Mouse (Mus musculus) kidney, embryonic 16.5 days (tissue): ENCODE measurements around the gene Gsdma2. TPM values are rescaled to one million over a fixed set of nuclear protein-coding genes. Genes with fewer than 3 reads are reported as not detected.
"Not testable (repeated sequence)": the region's sequence is repeated elsewhere in the genome, so short reads cannot be mapped to it uniquely, and the experiment has no call there.

Experiments
- ATAC-seq: fragments of 200-750 bp; cut with Nextera tagmentation; 2 replicates; pipeline ENCODE4 v1.8.0; 2017; ENCODE audit warnings: moderate TSS enrichment; ENCODE audit not compliant: low FRiP score, low TSS enrichment
- H3K27ac ChIP-seq: fragments of 300-500 bp; sonication (generic); 2 replicates; pipeline ENCODE4 v1.5.1; 2014; ENCODE audit warnings: low read length
- H3K27me3 ChIP-seq: fragments of 300-500 bp; sonication (generic); 2 replicates; pipeline ENCODE4 v1.6.1; 2014; ENCODE audit warnings: low read length, control low read depth, mixed read lengths; ENCODE audit not compliant: insufficient read depth
- H3K36me3 ChIP-seq: fragments of 300-500 bp; sonication (generic); 2 replicates; pipeline ENCODE4 v1.6.1; 2014; ENCODE audit warnings: low read length, control low read depth, mixed read lengths; ENCODE audit not compliant: insufficient read depth
- H3K4me1 ChIP-seq: fragments of 300-500 bp; sonication (generic); 2 replicates; pipeline ENCODE4 v1.6.1; 2014; ENCODE audit warnings: low read length, control low read depth, mixed read lengths; ENCODE audit not compliant: insufficient read depth
- H3K4me2 ChIP-seq: fragments of 300-500 bp; sonication (generic); replicated peaks from 2 replicates; pipeline ENCODE4 v1.6.1; 2014; ENCODE audit warnings: low read depth, low read length
- H3K4me3 ChIP-seq: fragments of 300-500 bp; sonication (generic); 2 replicates; pipeline ENCODE4 v1.5.1; 2014; ENCODE audit warnings: mild to moderate bottlenecking, low read length
- H3K9ac ChIP-seq: fragments of 300-500 bp; sonication (generic); replicated peaks from 2 replicates; pipeline ENCODE4 v1.6.1; 2014; ENCODE audit warnings: low read length
- H3K9me3 ChIP-seq: fragments of 300-500 bp; sonication (generic); 2 replicates; pipeline ENCODE4 v1.6.1; 2016; ENCODE audit warnings: low read length, control low read depth
- WGBS: fragments of 180-500 bp; shearing (Covaris S2); extraction: QIAGEN DNeasy Blood & Tissue Kit; methylation state at CpG from one replicate; pipeline ENCODE4 v1.1.7; 2014; 5-methylcytosine and 5-hydroxymethylcytosine counted together
- polyA plus RNA-seq: library from polyadenylated mRNA; unstranded; fragments of >200 nt; fragmentation: Nextera tagmentation; extraction: Ambion mirVana; gene quantifications from 2 replicates; pipeline ENCODE4 v1.2.1, GENCODE M21; 2015

The Gsdma2 gene
- polyA plus RNA-seq, 1 experiment from 2014 or later: not detected

- peak; percentile 42; the same call in 1 of the 2 replicates for ATAC-seq
- 16% methylated on average over 7 of the region's 7 CpGs for whole genome bisulfite sequencing
- H3K4me3 ChIP-seq, H3K4me1 ChIP-seq, H3K27me3 ChIP-seq, H3K36me3 ChIP-seq, H3K9ac ChIP-seq, H3K27ac ChIP-seq, H3K4me2 ChIP-seq, H3K9me3 ChIP-seq: not testable (repeated sequence)
Observed at GRCm38 (mm10) chr11:98655076-98655475, 8.5 kb downstream of the Gsdma2 start.

DNA sequence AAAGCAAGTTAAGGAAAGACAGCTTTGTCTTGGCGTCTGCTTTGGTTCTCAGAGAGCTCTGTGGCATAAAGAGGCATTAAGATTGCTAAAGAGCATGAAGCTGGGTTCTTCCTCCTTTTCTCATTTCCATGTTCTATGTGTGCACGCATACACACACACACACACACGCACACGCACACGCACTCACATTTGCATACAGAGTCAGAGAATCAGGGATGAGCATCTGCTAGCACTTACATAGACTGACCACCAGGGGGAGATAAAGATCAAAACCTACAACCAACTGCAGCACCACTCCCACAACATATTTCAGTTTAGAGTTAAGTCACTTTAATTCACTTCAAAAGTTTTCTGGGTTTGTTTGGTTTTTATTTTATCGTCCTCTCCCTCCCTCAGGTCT is 14.0 kb downstream of the Gsdma2 start:
- H3K36me3 ChIP-seq: no peaks in the 10 kb centered on the region
- H3K27ac ChIP-seq: no peak overlapping the region
- 9% methylated on average over 6 of the region's 6 CpGs for WGBS
- H3K9me3 ChIP-seq: no peaks in the 10 kb centered on the region
- no peak overlapping the region for H3K4me3 ChIP-seq
- H3K27me3 ChIP-seq: no peaks in the 10 kb centered on the region
- H3K4me2 ChIP-seq: peak overlapping the region; percentile 26
- ATAC-seq: 0 out of 2 replicates have a peak, but pooled peaks have one; percentile 27
- H3K9ac ChIP-seq: 0 out of 2 replicates have a peak overlapping the region, but pooled peaks have one; percentile 32
- no peaks in the 10 kb centered on the region for H3K4me1 ChIP-seq

GRCm38 (mm10) chr11:98664091-98664490 is 17.5 kb downstream of the Gsdma2 start, which contains the start of gene Gsdma:
TSS of gene Gsdma (plus strand) at chr11:98664351.
- Histone ChIP-seq H3K4me3 (no peak within 1 kb of the TSS), H3K27me3 (0 out of 2 replicates have a peak, but pooled peaks cover 7% of the 10 kb centered on the region), H3K27ac (no peak within 1 kb of the TSS), H3K36me3 (no peaks in the 10 kb centered on the region), H3K9ac (no peak within 1 kb of the TSS), H3K4me2 (no peak within 1 kb of the TSS), H3K9me3 (no peaks in the 10 kb centered on the region), H3K4me1 (no peaks in the 10 kb centered on the region)
- 15% methylated on average over 4 of the region's 4 CpGs for WGBS
- ATAC-seq: no peak

- Histone ChIP-seq H3K9ac (no peak overlapping the region), H3K4me1 (no peaks in the 10 kb centered on the region), H3K4me3 (no peak overlapping the region), H3K9me3 (no peaks in the 10 kb centered on the region), H3K4me2 (no peak overlapping the region), H3K36me3 (no peaks in the 10 kb centered on the region), H3K27me3 (peaks cover 13% of the 10 kb centered on the region; the same call in 1 of the 2 replicates), H3K27ac (no peak overlapping the region)
- 72% methylated on average over 2 of the region's 2 CpGs for WGBS
- ATAC-seq: no peak
Observed at GRCm38 (mm10) chr11:98668984-98669383, 22.4 kb downstream of the Gsdma2 start.

- Histone ChIP-seq H3K27me3 (peaks cover 13% of the 10 kb centered on the region; the same call in 1 of the 2 replicates), H3K36me3 (no peaks in the 10 kb centered on the region), H3K4me2 (no peak overlapping the region), H3K4me1 (0 out of 2 replicates have a peak, but pooled peaks cover 6% of the 10 kb centered on the region), H3K9me3 (no peaks in the 10 kb centered on the region), H3K27ac (no peak overlapping the region), H3K9ac (no peak overlapping the region), H3K4me3 (no peak overlapping the region)
- WGBS: 76% methylated on average over 3 of the region's 3 CpGs
- ATAC-seq: no peak
Observed at GRCm38 (mm10) chr11:98671284-98671815, 24.8 kb downstream of the Gsdma2 start.

GRCm38 (mm10) chr11:98671857-98672256 is 25.3 kb downstream of the Gsdma2 start:
- Histone ChIP-seq H3K9ac (no peak overlapping the region), H3K4me3 (no peak overlapping the region), H3K36me3 (no peaks in the 10 kb centered on the region), H3K27ac (no peak overlapping the region), H3K4me2 (no peak overlapping the region), H3K4me1 (0 out of 2 replicates have a peak, but pooled peaks cover 6% of the 10 kb centered on the region), H3K27me3 (peaks cover 13% of the 10 kb centered on the region; the same call in 1 of the 2 replicates), H3K9me3 (no peaks in the 10 kb centered on the region)
- ATAC-seq: no peak
- WGBS: 52% methylated on average over 5 of the region's 5 CpGs

- peaks cover 13% of the 10 kb centered on the region; the same call in 1 of the 2 replicates for H3K27me3 ChIP-seq
- no peaks in the 10 kb centered on the region for H3K9me3 ChIP-seq
- no peak overlapping the region for H3K9ac ChIP-seq
- H3K36me3 ChIP-seq: no peaks in the 10 kb centered on the region
- no peak overlapping the region for H3K27ac ChIP-seq
- no peak overlapping the region for H3K4me3 ChIP-seq
- 85% methylated on average over 5 of the region's 5 CpGs for WGBS
- no peak for ATAC-seq
- no peak overlapping the region for H3K4me2 ChIP-seq
- 0 out of 2 replicates have a peak, but pooled peaks cover 6% of the 10 kb centered on the region for H3K4me1 ChIP-seq
Observed at GRCm38 (mm10) chr11:98672482-98672881, 25.9 kb downstream of the Gsdma2 start.

DNA sequence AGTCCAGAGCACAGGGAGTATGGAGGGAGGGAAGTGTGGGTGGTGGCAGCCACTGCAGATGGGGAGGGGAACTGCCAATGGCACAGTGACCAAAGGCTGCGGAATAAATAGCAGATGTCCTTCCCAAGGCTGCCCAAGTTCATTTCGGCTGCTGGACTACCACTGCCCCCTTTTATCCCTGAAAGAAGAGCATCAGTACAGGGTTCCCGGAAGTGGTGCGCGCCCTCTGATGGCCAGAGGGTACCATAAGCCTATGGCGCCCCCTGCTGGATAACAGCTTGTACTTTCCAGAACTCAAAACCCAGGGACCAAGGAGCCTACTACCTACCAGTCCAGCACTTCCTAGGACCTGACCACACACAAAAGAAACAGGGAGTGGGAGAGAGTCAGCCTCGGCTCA is 26.6 kb downstream of the Gsdma2 start:
- H3K27ac ChIP-seq, H3K9me3 ChIP-seq, H3K27me3 ChIP-seq, H3K4me1 ChIP-seq, H3K36me3 ChIP-seq, H3K4me2 ChIP-seq, H3K9ac ChIP-seq, H3K4me3 ChIP-seq: not testable (repeated sequence)
- WGBS: 4% methylated on average over 6 of the region's 7 CpGs
- ATAC-seq: peak; percentile 67; the same call in 1 of the 2 replicates

- Histone ChIP-seq H3K4me1 (0 out of 2 replicates have a peak, but pooled peaks cover 6% of the 10 kb centered on the region), H3K9ac (no peak overlapping the region), H3K4me2 (no peak overlapping the region), H3K9me3 (no peaks in the 10 kb centered on the region), H3K27me3 (peaks cover 3% of the 10 kb centered on the region; the same call in 1 of the 2 replicates), H3K4me3 (no peak overlapping the region), H3K36me3 (no peaks in the 10 kb centered on the region), H3K27ac (0 out of 2 replicates have a peak overlapping the region, but pooled peaks have one; percentile 3)
- WGBS: 22% methylated on average over 7 of the region's 7 CpGs
- ATAC-seq: no peak
Observed at GRCm38 (mm10) chr11:98675829-98676363, 29.3 kb downstream of the Gsdma2 start.

- WGBS: 90% methylated on average over 1 of the region's 1 CpGs
- Histone ChIP-seq H3K27ac (no peak overlapping the region), H3K4me1 (peaks cover 29% of the 10 kb centered on the region), H3K4me2 (no peak overlapping the region), H3K9me3 (no peaks in the 10 kb centered on the region), H3K9ac (no peak overlapping the region), H3K27me3 (no peaks in the 10 kb centered on the region), H3K36me3 (no peaks in the 10 kb centered on the region), H3K4me3 (no peak overlapping the region)
- ATAC-seq: no peak
Observed at GRCm38 (mm10) chr11:98680023-98680422, 33.5 kb downstream of the Gsdma2 start.
